Mouse (Mus musculus): ENCODE data around the gene Asap3. TPM values are rescaled to one million over a fixed set of nuclear protein-coding genes. Genes with fewer than 3 reads are reported as not detected.

The Asap3 gene
- polyA plus RNA-seq, 1 experiment from 2014 or later = 1.6 TPM

DNA sequence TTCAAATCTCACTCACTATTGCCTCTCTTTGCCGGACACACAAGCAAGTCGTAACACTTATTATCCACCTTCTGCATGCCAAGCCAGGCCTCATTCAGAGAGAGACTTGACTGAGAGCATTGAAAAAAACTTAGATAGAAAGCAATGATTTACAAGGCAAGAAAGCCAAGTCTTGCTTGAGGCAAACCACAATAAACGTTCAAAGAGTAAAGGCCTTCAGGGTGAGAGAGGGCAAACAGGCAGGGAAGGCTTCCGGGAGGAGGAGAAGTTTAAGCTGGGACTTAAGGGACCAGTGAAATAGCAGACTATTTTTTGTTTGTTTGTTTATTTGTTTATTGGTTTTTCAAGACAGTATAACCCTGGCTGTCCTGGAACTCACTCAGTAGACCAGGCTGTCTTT is 35.8 kb upstream of the Asap3 start:
- no peaks in the 10 kb centered on the region for H3K36me3 ChIP-seq (ENCODE audit: control insufficient read depth, insufficient read depth, low read length)
- TF ChIP-seq CTCF (IDR thresholded peaks at IDR 0.05; ENCODE audit: low read depth) (no peak), EP300 (optimal IDR thresholded peaks at IDR 0.05) (no peak)
- no peak overlapping the region for H3K4me3 ChIP-seq (ENCODE audit: low read depth, low read length)
- DNase-seq (ENCODE audit: low spot score) (no peak), ATAC-seq (ENCODE audit: low FRiP score, low TSS enrichment) (no peak)
- H3K27me3 ChIP-seq (ENCODE audit: control insufficient read depth, insufficient read depth, low read length) = no peaks in the 10 kb centered on the region
- H3K4me1 ChIP-seq (replicated peaks; ENCODE audit: control insufficient read depth, insufficient read depth) = peaks cover 9% of the 10 kb centered on the region; the same call in 1 of the 2 replicates
- 72% methylated on average over 4 of the region's 4 CpGs for WGBS
- no peak overlapping the region for H3K9ac ChIP-seq (ENCODE audit: low read length)
- no peaks in the 10 kb centered on the region for H3K9me3 ChIP-seq (ENCODE audit: control insufficient read depth, low read length)
- H3K27ac ChIP-seq (replicated peaks) = no peak overlapping the region
- H3K4me2 ChIP-seq (replicated peaks; ENCODE audit: low read depth) = no peak overlapping the region

DNA sequence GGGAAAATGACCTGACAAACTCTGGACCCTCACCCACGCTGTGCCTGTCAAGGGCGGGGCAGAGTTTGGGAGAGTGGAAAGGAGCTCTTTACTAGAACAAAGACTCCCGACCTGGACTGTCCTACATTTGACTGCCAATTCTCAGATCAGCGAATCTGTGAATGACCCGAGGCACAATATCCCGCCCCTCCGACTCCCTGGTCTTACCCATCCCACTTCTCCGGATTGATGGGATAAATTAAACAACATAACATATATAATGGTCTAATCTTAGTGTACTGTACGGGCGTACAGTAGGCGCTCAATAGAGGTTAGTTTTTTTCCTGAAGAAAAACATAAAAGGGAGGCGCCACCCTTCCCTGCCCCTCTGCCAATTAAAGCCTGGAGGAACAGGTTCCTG is 34.7 kb upstream of the Asap3 start:
- no peak for ATAC-seq (ENCODE audit: low FRiP score, low TSS enrichment)
- TF ChIP-seq CTCF (IDR thresholded peaks at IDR 0.05; ENCODE audit: low read depth) = no peak
- TF ChIP-seq EP300 (optimal IDR thresholded peaks at IDR 0.05) = no peak
- Histone ChIP-seq H3K4me1 (replicated peaks; ENCODE audit: control insufficient read depth, insufficient read depth) (peaks cover 9% of the 10 kb centered on the region; the same call in 1 of the 2 replicates), H3K9ac (ENCODE audit: low read length) (peak overlapping the region; percentile 54; the same call in 1 of the 2 replicates), H3K36me3 (ENCODE audit: control insufficient read depth, insufficient read depth, low read length) (no peaks in the 10 kb centered on the region), H3K9me3 (ENCODE audit: control insufficient read depth, low read length) (no peaks in the 10 kb centered on the region), H3K27me3 (ENCODE audit: control insufficient read depth, insufficient read depth, low read length) (no peaks in the 10 kb centered on the region), H3K4me3 (ENCODE audit: low read depth, low read length) (peak overlapping the region; percentile 63), H3K27ac (replicated peaks) (no peak overlapping the region), H3K4me2 (replicated peaks; ENCODE audit: low read depth) (peak overlapping the region; percentile 100)
- DNase-seq (ENCODE audit: low spot score) = no peak
- 29% methylated on average over 12 of the region's 12 CpGs for WGBS

DNA sequence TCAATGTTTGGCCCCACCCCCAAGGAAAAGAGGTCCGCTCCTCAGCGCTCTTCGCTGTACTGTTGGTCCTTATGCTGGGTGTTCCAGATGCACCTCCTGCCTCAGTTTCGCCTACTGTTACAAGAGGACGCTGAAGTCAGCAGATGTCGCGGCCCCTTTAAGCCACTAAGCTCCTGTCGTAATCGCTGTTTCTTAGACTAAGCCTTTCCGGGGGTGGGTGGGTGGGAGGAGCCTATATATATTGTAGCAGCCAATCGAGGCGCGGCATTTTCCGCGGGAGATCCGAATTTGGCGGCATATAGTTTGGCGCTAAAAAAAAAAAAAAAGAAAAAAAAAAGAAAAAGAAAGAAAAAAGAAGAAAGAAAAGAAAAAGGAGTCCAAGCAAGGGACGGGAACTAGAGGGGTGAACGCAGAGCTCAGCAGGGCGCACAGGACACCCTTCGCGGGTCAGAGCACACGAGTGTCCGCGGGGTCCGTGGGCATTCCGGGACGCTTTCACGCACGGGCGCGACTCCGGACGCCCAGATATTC is 34.1 kb upstream of the Asap3 start, which contains the start of gene E2f2:
Gene E2f2 (plus strand): TSS at position 384 of the 531 bp plus-strand sequence.
- Histone ChIP-seq H3K27ac (replicated peaks) (0 out of 2 replicates have a peak within 1 kb of the TSS, but pooled peaks have one; percentile 40), H3K4me2 (replicated peaks; ENCODE audit: low read depth) (peak within 1 kb of the TSS; percentile 100), H3K36me3 (ENCODE audit: control insufficient read depth, insufficient read depth, low read length) (no peaks in the 10 kb centered on the region), H3K27me3 (ENCODE audit: control insufficient read depth, insufficient read depth, low read length) (no peaks in the 10 kb centered on the region), H3K9me3 (ENCODE audit: control insufficient read depth, low read length) (no peaks in the 10 kb centered on the region), H3K4me1 (replicated peaks; ENCODE audit: control insufficient read depth, insufficient read depth) (peaks cover 9% of the 10 kb centered on the region; the same call in 1 of the 2 replicates), H3K9ac (ENCODE audit: low read length) (peak within 1 kb of the TSS; percentile 64), H3K4me3 (ENCODE audit: low read depth, low read length) (peak within 1 kb of the TSS; percentile 63)
- ATAC-seq (ENCODE audit: low FRiP score, low TSS enrichment) (peak; percentile 19; the same call in 1 of the 2 replicates), DNase-seq (ENCODE audit: low spot score) (peak; percentile 78)
- under 1% methylated on average over 35 of the region's 35 CpGs for WGBS
- no peak for TF ChIP-seq CTCF (IDR thresholded peaks at IDR 0.05; ENCODE audit: low read depth)
- TF ChIP-seq EP300 (optimal IDR thresholded peaks at IDR 0.05) = no peak

DNA sequence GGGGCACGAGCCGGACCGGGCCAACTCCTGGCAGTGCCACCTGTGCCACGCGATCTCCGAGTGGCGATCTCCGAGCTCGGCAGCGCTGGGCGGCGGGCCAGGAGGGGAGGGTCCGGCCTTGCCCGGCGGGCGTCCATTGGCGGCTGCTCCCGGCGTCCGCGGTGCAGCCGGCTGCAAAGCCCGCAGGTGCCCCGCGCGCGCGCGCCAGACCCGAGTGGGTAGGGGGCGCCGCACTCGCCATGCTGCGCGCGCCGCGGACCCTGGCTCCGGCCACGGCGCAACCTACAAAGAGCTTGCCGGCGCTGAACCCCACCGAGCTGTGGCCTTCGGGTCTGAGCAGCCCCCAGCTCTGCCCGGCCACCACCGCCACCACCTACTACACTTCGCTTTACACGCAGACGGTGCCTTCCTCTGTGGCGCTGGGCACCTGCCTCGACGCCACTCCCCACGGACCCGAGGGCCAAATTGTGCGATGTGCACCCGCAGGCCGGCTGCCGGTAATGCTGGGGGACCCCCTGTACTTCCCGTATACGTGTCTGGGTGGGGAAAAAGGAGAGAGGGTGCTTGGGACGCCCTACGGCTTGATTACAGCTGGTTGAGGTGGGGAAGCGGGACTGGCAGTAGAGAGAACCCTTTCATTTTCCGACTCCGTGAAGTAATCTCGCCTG is 33.5 kb upstream of the Asap3 start:
- no peaks in the 10 kb centered on the region for H3K9me3 ChIP-seq (ENCODE audit: control insufficient read depth, low read length)
- TF ChIP-seq CTCF (IDR thresholded peaks at IDR 0.05; ENCODE audit: low read depth) = no peak
- no peak for TF ChIP-seq EP300 (optimal IDR thresholded peaks at IDR 0.05)
- peak; percentile 75 for DNase-seq (ENCODE audit: low spot score)
- WGBS = under 1% methylated on average over 52 of the region's 67 CpGs
- peak overlapping the region; percentile 64 for H3K9ac ChIP-seq (ENCODE audit: low read length)
- H3K4me3 ChIP-seq (ENCODE audit: low read depth, low read length) = peak overlapping the region; percentile 63
- peak overlapping the region; percentile 100 for H3K4me2 ChIP-seq (replicated peaks; ENCODE audit: low read depth)
- peaks cover 11% of the 10 kb centered on the region; the same call in 1 of the 2 replicates for H3K4me1 ChIP-seq (replicated peaks; ENCODE audit: control insufficient read depth, insufficient read depth)
- no peaks in the 10 kb centered on the region for H3K36me3 ChIP-seq (ENCODE audit: control insufficient read depth, insufficient read depth, low read length)
- 0 out of 2 replicates have a peak overlapping the region, but pooled peaks have one; percentile 40 for H3K27ac ChIP-seq (replicated peaks)
- no peak for ATAC-seq (ENCODE audit: low FRiP score, low TSS enrichment)
- no peaks in the 10 kb centered on the region for H3K27me3 ChIP-seq (ENCODE audit: control insufficient read depth, insufficient read depth, low read length)

DNA sequence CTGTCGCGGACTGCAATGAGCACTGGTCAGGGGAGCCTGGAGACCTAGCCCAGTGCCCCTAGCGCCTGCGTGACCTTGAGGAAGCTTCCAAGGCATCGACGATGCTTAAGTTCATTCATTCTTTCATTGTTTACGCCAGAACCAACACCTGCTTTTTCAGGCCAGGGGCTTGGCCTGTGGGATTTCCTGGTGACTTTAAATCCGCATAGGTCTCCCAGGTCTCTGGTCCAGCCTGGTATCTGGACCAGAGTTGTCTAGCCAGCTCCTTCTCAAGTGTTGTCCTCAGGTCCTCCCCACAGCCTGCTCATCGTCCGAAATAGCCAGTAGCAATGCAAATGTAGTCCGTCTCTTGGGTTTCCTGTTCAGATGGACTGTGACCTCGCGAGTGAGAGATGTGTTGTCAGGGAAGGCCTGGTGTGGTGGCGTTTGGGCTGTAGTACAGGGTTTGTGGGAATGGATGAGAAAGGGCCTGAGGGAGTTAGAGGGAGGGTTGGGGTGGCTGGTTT is 32.9 kb upstream of the Asap3 start:
- Histone ChIP-seq H3K4me2 (replicated peaks; ENCODE audit: low read depth) (peak overlapping the region; percentile 100), H3K27ac (replicated peaks) (0 out of 2 replicates have a peak overlapping the region, but pooled peaks have one; percentile 40), H3K9me3 (ENCODE audit: control insufficient read depth, low read length) (no peaks in the 10 kb centered on the region), H3K4me3 (ENCODE audit: low read depth, low read length) (peak overlapping the region; percentile 63), H3K4me1 (replicated peaks; ENCODE audit: control insufficient read depth, insufficient read depth) (peaks cover 15% of the 10 kb centered on the region; the same call in 1 of the 2 replicates), H3K36me3 (ENCODE audit: control insufficient read depth, insufficient read depth, low read length) (no peaks in the 10 kb centered on the region), H3K27me3 (ENCODE audit: control insufficient read depth, insufficient read depth, low read length) (no peaks in the 10 kb centered on the region), H3K9ac (ENCODE audit: low read length) (peak overlapping the region; percentile 64)
- DNase-seq (ENCODE audit: low spot score) (no peak), ATAC-seq (ENCODE audit: low FRiP score, low TSS enrichment) (no peak)
- TF ChIP-seq EP300 (optimal IDR thresholded peaks at IDR 0.05) = no peak
- TF ChIP-seq CTCF (IDR thresholded peaks at IDR 0.05; ENCODE audit: low read depth) = no peak
- 12% methylated on average over 14 of the region's 14 CpGs for WGBS
